Mouse (Mus musculus): Measurements from ENCODE around the gene Cdhr2. TPM values are rescaled to one million over a fixed set of nuclear protein-coding genes. Genes with fewer than 3 reads are reported as not detected.
A peak's percentile ranks its signal among the peaks of the same experiment; 100 is the strongest.

Cdhr2 gene
- polyA plus RNA-seq, 1 experiment from 2014 or later, result not detected

DNA sequence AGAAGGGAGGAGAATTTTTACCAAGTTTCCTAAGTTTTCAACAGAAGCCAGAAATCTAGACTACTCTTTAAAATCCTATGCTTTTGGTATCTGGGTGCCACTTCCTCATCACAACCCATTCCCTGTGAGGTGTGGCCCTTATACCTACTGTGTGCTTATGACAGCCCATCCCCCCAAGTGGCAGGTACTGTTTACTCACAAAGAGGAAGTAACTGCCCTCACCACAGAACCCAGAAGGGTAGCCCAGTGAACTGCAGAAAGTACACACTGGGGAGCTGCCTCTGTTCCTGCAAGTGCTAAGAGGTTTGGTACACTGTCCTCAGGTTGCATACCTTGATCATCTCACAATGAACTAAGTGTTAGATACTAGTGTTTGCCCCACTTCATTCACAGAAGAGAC, 9.5 kb upstream of the Cdhr2 start:
- Histone ChIP-seq H3K36me3 (ENCODE audit: insufficient read depth, low read length) (no peaks in the 10 kb centered on the region), H3K9me3 (ENCODE audit: low read length) (no peaks in the 10 kb centered on the region), H3K27ac (ENCODE audit: low read length) (no peak overlapping the region), H3K4me3 (ENCODE audit: low read depth, low read length) (no peak overlapping the region), H3K4me2 (replicated peaks; ENCODE audit: low read depth, low read length) (peak overlapping the region; percentile 82; the same call in 1 of the 2 replicates), H3K4me1 (ENCODE audit: insufficient read depth, low read depth, low read length) (peaks cover 17% of the 10 kb centered on the region; the same call in 1 of the 2 replicates), H3K9ac (replicated peaks; ENCODE audit: low read depth) (no peak overlapping the region), H3K27me3 (replicated peaks; ENCODE audit: insufficient read depth, low read length) (no peaks in the 10 kb centered on the region)
- no peak for ATAC-seq
- DNase-seq (ENCODE audit: low spot score), result peak; percentile 23
- TF ChIP-seq CTCF (IDR thresholded peaks at IDR 0.05) (no peak), EP300 (IDR thresholded peaks at IDR 0.05) (no peak)

DNA sequence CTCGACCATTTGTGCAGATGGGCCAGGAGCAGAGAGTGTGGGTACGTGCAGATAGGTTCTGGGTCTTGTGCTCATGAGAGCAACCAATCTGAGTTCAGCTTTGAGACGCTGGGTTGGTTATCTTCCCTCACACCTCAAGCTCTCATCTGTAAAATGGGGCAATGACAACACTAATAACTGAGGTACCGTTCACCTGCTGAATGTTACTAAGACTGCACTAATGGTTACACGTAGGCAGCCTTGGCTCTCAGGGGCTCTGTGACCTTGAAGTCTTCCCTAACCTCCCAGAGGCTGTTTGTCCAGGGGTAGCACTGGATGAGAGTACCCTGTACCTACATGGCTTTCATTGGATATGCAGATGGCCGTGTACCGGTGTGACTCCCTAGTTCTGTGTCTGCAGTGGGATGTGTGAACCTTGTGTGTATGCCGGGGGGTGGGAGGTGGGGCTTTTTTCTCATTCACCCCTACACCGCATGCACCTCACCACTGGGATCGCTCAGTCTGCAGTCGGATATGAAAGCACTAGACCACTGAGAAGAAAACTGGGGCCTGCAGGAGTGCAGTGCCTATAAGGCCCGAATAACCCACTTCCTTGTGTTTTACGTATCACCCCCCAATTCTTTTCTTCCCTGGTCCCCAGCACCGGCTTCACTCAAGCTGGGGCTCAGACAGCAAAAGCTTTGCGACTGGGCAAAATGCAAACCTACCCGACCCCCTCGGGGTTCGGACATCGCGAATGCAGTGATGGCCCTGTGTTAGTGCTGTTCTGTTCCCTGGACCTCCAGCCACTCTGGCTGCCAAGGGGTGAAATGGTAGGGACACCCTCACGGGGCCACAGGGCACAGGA, 8.3 kb upstream of the Cdhr2 start:
- Histone ChIP-seq H3K27me3 (replicated peaks; ENCODE audit: insufficient read depth, low read length) (no peaks in the 10 kb centered on the region), H3K9ac (replicated peaks; ENCODE audit: low read depth) (peak overlapping the region; percentile 93), H3K4me3 (ENCODE audit: low read depth, low read length) (peak overlapping the region; percentile 95), H3K4me2 (replicated peaks; ENCODE audit: low read depth, low read length) (peak overlapping the region; percentile 82), H3K9me3 (ENCODE audit: low read length) (no peaks in the 10 kb centered on the region), H3K4me1 (ENCODE audit: insufficient read depth, low read depth, low read length) (peaks cover 16% of the 10 kb centered on the region; the same call in 1 of the 2 replicates), H3K36me3 (ENCODE audit: insufficient read depth, low read length) (no peaks in the 10 kb centered on the region), H3K27ac (ENCODE audit: low read length) (peak overlapping the region; percentile 94)
- ATAC-seq (no peak), DNase-seq (ENCODE audit: low spot score) (peak; percentile 24)
- TF ChIP-seq CTCF (IDR thresholded peaks at IDR 0.05) (no peak), EP300 (IDR thresholded peaks at IDR 0.05) (no peak)
- 9% methylated on average over 21 of the region's 21 CpGs for WGBS

DNA sequence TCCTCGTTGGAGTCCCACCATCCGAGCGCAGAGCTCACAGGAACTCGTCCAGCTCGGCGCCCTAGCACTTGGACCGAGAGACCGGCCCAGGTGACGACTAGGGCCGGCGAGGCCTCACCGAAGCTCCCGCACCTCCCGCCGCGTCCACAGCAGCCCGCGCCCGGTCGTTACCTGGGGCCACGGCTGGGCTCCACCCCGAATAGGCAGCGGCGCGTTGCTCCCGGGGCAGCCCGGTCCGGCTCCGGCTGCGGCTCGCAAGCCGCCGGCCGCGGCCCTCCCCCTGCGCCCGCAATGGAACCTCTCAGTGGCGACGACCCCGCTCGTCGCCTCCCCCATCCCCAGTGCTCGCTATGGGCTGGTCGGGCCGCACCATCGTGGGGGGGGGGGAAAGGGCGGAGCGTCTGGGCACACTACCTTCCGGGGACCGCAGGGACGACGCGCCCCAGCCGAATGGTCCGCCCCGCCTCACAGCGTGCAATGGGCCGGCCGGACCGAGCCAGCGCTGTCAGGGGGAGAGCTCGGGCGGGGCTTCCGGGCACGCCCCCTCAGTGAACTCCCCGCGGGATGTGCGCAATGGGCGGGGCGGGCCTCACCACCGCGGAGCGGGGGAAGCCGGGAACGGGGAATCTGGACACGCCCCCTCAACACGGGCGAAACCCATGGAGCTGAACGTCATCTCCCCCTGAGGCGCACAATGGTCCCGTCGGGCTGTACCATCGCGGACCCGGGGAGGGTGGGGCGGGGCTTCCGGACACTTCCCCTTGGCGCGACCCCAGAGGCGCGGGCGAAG, 7.5 kb upstream of the Cdhr2 start, which contains the start of gene Rnf44:
TSS of gene Rnf44 (minus strand) at position 350 of the 790 bp plus-strand sequence.
- TF ChIP-seq EP300 (IDR thresholded peaks at IDR 0.05) (peak; percentile 84), CTCF (IDR thresholded peaks at IDR 0.05) (no peak)
- WGBS, result 3% methylated on average over 65 of the region's 92 CpGs
- Histone ChIP-seq H3K27ac (ENCODE audit: low read length) (peak within 1 kb of the TSS; percentile 95), H3K36me3 (ENCODE audit: insufficient read depth, low read length) (no peaks in the 10 kb centered on the region), H3K9me3 (ENCODE audit: low read length) (no peaks in the 10 kb centered on the region), H3K4me1 (ENCODE audit: insufficient read depth, low read depth, low read length) (peaks cover 16% of the 10 kb centered on the region; the same call in 1 of the 2 replicates), H3K27me3 (replicated peaks; ENCODE audit: insufficient read depth, low read length) (no peaks in the 10 kb centered on the region), H3K4me2 (replicated peaks; ENCODE audit: low read depth, low read length) (peak within 1 kb of the TSS; percentile 82), H3K4me3 (ENCODE audit: low read depth, low read length) (peak within 1 kb of the TSS; percentile 95), H3K9ac (replicated peaks; ENCODE audit: low read depth) (peak within 1 kb of the TSS; percentile 93)
- ATAC-seq (peak; percentile 98), DNase-seq (ENCODE audit: low spot score) (peak; percentile 99)

DNA sequence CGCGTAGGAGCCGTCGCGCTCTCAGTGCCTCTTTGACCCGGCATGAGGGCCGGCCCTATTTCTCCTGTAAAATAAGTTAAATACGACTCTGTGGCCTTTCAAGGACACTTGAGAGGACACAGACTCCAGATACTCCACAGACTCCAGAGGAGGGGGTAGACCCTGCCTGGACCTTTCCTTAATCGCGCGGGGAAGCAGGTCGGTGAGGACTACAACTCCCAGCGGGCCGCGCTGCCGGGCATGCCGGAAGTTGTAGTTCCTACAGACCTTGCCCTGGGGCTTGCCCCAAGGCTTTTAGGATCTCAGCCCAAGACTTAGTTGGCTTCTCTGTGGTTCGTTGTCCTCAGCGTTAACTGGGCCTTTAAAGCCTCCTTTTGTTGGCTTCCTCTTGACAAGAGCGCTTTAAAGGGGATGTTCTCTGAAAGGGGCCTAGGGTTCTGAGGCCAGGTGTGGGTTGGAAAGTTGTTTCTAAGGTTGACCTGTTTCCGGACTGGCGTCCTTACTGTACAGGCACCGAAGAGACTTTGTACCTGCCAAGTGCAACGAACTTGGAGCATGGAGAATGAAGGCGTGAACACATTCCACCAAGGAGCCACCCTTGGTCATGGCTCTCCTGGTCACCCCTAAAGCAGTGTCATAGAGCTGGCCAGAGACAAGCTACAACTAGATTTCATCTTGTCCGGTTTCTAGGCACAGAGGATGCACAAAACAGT, 6.8 kb upstream of the Cdhr2 start:
- H3K27me3 ChIP-seq (replicated peaks; ENCODE audit: insufficient read depth, low read length), result no peaks in the 10 kb centered on the region
- peak overlapping the region; percentile 40 for H3K4me2 ChIP-seq (replicated peaks; ENCODE audit: low read depth, low read length)
- H3K27ac ChIP-seq (ENCODE audit: low read length), result peak overlapping the region; percentile 95
- H3K4me3 ChIP-seq (ENCODE audit: low read depth, low read length), result peak overlapping the region; percentile 95
- H3K36me3 ChIP-seq (ENCODE audit: insufficient read depth, low read length), result no peaks in the 10 kb centered on the region
- peak overlapping the region; percentile 59 for H3K9ac ChIP-seq (replicated peaks; ENCODE audit: low read depth)
- WGBS, result 15% methylated on average over 26 of the region's 26 CpGs
- ATAC-seq (peak; percentile 66), DNase-seq (ENCODE audit: low spot score) (no peak)
- H3K4me1 ChIP-seq (ENCODE audit: insufficient read depth, low read depth, low read length), result peaks cover 16% of the 10 kb centered on the region; the same call in 1 of the 2 replicates
- no peaks in the 10 kb centered on the region for H3K9me3 ChIP-seq (ENCODE audit: low read length)
- TF ChIP-seq EP300 (IDR thresholded peaks at IDR 0.05), result no peak
- TF ChIP-seq CTCF (IDR thresholded peaks at IDR 0.05), result no peak

DNA sequence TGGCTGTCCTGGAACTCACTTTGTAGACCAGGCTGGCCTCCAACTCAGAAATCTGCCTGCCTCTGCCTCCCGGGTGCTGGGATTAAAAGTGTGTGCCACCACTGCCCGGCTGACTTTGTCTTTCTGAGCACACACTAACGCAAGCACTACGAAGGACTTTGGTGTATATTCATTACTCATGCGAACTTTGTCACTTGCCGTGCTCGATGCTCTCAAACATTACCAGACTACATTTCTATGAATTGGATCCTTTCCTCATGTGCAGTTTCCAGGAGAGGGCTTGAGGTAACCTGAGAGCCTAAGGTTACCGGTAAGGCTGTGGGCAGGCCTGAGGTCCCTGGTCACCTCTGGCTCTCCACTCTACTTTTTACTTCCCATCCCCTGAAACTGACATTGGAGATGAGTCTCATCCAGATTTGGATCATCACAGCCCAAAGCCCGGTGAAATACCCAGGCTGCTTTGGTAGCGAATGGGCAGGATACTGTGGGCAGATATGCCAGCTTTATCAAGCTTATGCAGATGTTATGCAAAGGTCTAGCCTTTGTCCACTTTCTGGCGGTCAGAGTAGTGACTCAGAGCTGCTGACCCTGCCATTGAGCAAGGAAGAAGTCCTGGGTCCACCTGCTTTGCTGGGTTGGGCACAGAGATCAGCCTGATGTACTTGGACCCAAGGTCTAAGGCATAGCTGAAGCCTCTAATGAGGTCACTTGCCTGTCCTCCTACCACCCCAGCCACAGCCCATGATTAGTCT, 5.6 kb upstream of the Cdhr2 start:
- Histone ChIP-seq H3K9ac (replicated peaks; ENCODE audit: low read depth) (no peak overlapping the region), H3K27me3 (replicated peaks; ENCODE audit: insufficient read depth, low read length) (no peaks in the 10 kb centered on the region), H3K9me3 (ENCODE audit: low read length) (no peaks in the 10 kb centered on the region), H3K27ac (ENCODE audit: low read length) (no peak overlapping the region), H3K4me3 (ENCODE audit: low read depth, low read length) (no peak overlapping the region), H3K4me1 (ENCODE audit: insufficient read depth, low read depth, low read length) (peaks cover 16% of the 10 kb centered on the region; the same call in 1 of the 2 replicates), H3K4me2 (replicated peaks; ENCODE audit: low read depth, low read length) (no peak overlapping the region), H3K36me3 (ENCODE audit: insufficient read depth, low read length) (no peaks in the 10 kb centered on the region)
- no peak for TF ChIP-seq CTCF (IDR thresholded peaks at IDR 0.05)
- no peak for TF ChIP-seq EP300 (IDR thresholded peaks at IDR 0.05)
- DNase-seq (ENCODE audit: low spot score), result no peak
- no peak for ATAC-seq
- WGBS, result 87% methylated on average over 11 of the region's 11 CpGs

Measured in lung, postnatal 0 days (tissue).